In the genomic region with DNA sequence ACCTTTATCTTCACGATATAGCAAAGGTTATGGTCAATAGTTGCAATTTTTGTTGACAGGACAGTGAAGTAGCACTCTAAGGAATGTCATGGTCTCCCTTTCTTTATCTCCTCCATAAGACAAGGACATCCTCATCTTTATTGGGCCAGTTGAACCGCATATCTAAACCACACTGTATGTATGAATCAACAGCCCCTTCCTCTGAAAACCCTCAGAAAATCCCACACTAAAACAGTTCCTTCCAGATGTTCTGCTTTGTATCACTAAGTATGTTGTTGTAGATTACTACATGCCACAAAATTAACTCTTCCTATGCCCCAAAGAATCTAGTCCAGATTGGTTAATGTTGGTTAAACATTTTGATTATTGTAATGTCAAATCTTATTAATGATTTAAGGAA, we compare ENCODE assay signal across 25 mouse cellular contexts.
"Had no signal": no experiment of that assay in that cellular context is flagged by ENCODE, and none has a peak within 500 bp of the region (broad histone marks: within the 10 kb centered on the region; RNA-seq: fewer than 3 reads in every experiment).

No protein-coding gene starts in this region.

- H3K27ac ChIP-seq: heart, embryonic 10.5 days; hindbrain, embryonic 10.5 days; hindbrain, embryonic 13.5 days; hindbrain, embryonic 15.5 days; hindbrain, postnatal 0 days; kidney, embryonic 15.5 days; kidney, postnatal 0 days; limb, embryonic 13.5 days; limb, embryonic 15.5 days; liver, embryonic 12.5 days had no signal

- H3K4me1 ChIP-seq: heart, embryonic 10.5 days; heart, embryonic 12.5 days; hindbrain, embryonic 10.5 days; hindbrain, embryonic 15.5 days; kidney, embryonic 15.5 days; liver, embryonic 12.5 days had no signal

- H3K36me3 ChIP-seq: heart, embryonic 10.5 days; heart, embryonic 12.5 days; hindbrain, embryonic 10.5 days; hindbrain, embryonic 13.5 days; hindbrain, embryonic 15.5 days; kidney, embryonic 15.5 days; limb, embryonic 13.5 days; limb, embryonic 15.5 days; liver, embryonic 12.5 days had no signal

- DNase-seq: gastrocnemius, postnatal 14 days; gastrocnemius, postnatal 36 days; heart, adult 18-20 months; heart, postnatal 10 days; heart, postnatal 4 days; kidney, adult 11 months; kidney, adult 2 months; kidney, adult 9 months; kidney, postnatal 14 days; kidney, postnatal 36 days; layer of hippocampus, adult 9-11 months; layer of hippocampus, postnatal 36 days; left cerebral cortex, postnatal 4 days had no signal

- H3K27me3 ChIP-seq: heart, embryonic 12.5 days; hindbrain, embryonic 13.5 days; hindbrain, embryonic 15.5 days; kidney, embryonic 15.5 days; limb, embryonic 13.5 days; limb, embryonic 15.5 days; liver, embryonic 12.5 days had no signal

- H3K4me3 ChIP-seq: heart, embryonic 10.5 days; heart, embryonic 12.5 days; hindbrain, embryonic 10.5 days; hindbrain, embryonic 13.5 days; hindbrain, embryonic 15.5 days; kidney, embryonic 15.5 days; limb, embryonic 13.5 days; limb, embryonic 15.5 days; liver, embryonic 12.5 days had no signal

- ATAC-seq: hindbrain, postnatal 0 days; intestine, embryonic 16.5 days; liver, embryonic 12.5 days had no signal
